Mouse (Mus musculus): ENCODE results near the gene Gprc5c. TPM values are rescaled to one million over a fixed set of nuclear protein-coding genes. Genes with fewer than 3 reads are reported as not detected.

Gene Gprc5c
- polyA plus RNA-seq, 1 experiment from 2014 or later, result 23.0 TPM

GRCm38 (mm10) chr11:114856125-114856524 is 5.2 kb downstream of the Gprc5c start:
- WGBS (ENCODE audit: insufficient replicate concordance), result 81% methylated on average over 5 of the region's 5 CpGs
- H3K9me3 ChIP-seq (replicated peaks; ENCODE audit: control insufficient read depth, low read length), result no peaks in the 10 kb centered on the region
- no peak overlapping the region for H3K4me2 ChIP-seq
- H3K36me3 ChIP-seq (ENCODE audit: control insufficient read depth, insufficient read depth, low read length), result no peaks in the 10 kb centered on the region
- H3K4me3 ChIP-seq (ENCODE audit: low read depth, low read length), result no peak overlapping the region
- no peaks in the 10 kb centered on the region for H3K27me3 ChIP-seq (ENCODE audit: control insufficient read depth, insufficient read depth, low read length)
- no peak for ATAC-seq (replicated peaks; ENCODE audit: insufficient number of reproducible peaks, low FRiP score, low TSS enrichment)
- peaks cover 4% of the 10 kb centered on the region for H3K4me1 ChIP-seq (ENCODE audit: control insufficient read depth, insufficient read depth, low read length)
- H3K9ac ChIP-seq (ENCODE audit: low read depth, low read length), result no peak overlapping the region
- H3K27ac ChIP-seq (ENCODE audit: low read depth, low read length), result no peak overlapping the region

DNA sequence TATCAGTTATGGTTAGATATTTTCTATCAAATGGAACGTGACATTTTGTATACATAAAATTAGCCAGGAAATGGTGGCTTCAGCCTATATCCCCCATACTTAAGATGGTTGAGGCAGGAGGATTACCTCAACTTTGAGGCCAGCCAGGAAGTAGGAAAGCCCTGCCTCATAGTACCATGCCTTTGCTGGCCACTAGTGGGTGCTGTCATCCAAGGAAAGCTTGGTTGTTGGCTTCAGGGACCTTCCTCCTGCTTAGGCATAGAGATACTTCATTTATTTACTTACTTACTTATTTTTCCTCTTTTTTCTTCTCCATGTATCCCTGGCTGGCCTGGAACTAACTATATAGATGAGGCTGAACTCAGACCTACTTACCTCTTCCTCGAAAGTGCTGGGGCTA is 7.7 kb downstream of the Gprc5c start:
- Histone ChIP-seq H3K9me3 (replicated peaks; ENCODE audit: control insufficient read depth, low read length) (no peaks in the 10 kb centered on the region), H3K27me3 (ENCODE audit: control insufficient read depth, insufficient read depth, low read length) (no peaks in the 10 kb centered on the region), H3K27ac (ENCODE audit: low read depth, low read length) (no peak overlapping the region), H3K9ac (ENCODE audit: low read depth, low read length) (no peak overlapping the region), H3K4me3 (ENCODE audit: low read depth, low read length) (no peak overlapping the region), H3K4me2 (no peak overlapping the region), H3K4me1 (ENCODE audit: control insufficient read depth, insufficient read depth, low read length) (no peaks in the 10 kb centered on the region; the same call in 1 of the 2 replicates), H3K36me3 (ENCODE audit: control insufficient read depth, insufficient read depth, low read length) (no peaks in the 10 kb centered on the region)
- no peak for ATAC-seq (replicated peaks; ENCODE audit: insufficient number of reproducible peaks, low FRiP score, low TSS enrichment)
- WGBS (ENCODE audit: insufficient replicate concordance), result 81% methylated on average over 2 of the region's 2 CpGs

- Histone ChIP-seq H3K4me1 (ENCODE audit: control insufficient read depth, insufficient read depth, low read length) (peaks cover 3% of the 10 kb centered on the region), H3K9ac (ENCODE audit: low read depth, low read length) (no peak overlapping the region), H3K36me3 (ENCODE audit: control insufficient read depth, insufficient read depth, low read length) (0 out of 2 replicates have a peak, but pooled peaks cover 3% of the 10 kb centered on the region), H3K4me2 (no peak overlapping the region), H3K27ac (ENCODE audit: low read depth, low read length) (no peak overlapping the region), H3K4me3 (ENCODE audit: low read depth, low read length) (no peak overlapping the region), H3K27me3 (ENCODE audit: control insufficient read depth, insufficient read depth, low read length) (no peaks in the 10 kb centered on the region), H3K9me3 (replicated peaks; ENCODE audit: control insufficient read depth, low read length) (no peaks in the 10 kb centered on the region)
- 66% methylated on average over 2 of the region's 2 CpGs for WGBS (ENCODE audit: insufficient replicate concordance)
- no peak for ATAC-seq (replicated peaks; ENCODE audit: insufficient number of reproducible peaks, low FRiP score, low TSS enrichment)
Measured at GRCm38 (mm10) chr11:114861057-114861456, 10.1 kb downstream of the Gprc5c start.

GRCm38 (mm10) chr11:114862687-114863086 is 11.7 kb downstream of the Gprc5c start:
- Histone ChIP-seq H3K9me3 (replicated peaks; ENCODE audit: control insufficient read depth, low read length) (no peaks in the 10 kb centered on the region), H3K27me3 (ENCODE audit: control insufficient read depth, insufficient read depth, low read length) (no peaks in the 10 kb centered on the region)
- WGBS (ENCODE audit: insufficient replicate concordance), result 82% methylated on average over 3 of the region's 3 CpGs

GRCm38 (mm10) chr11:114863918-114864420 is 13.0 kb downstream of the Gprc5c start:
- no peaks in the 10 kb centered on the region for H3K27me3 ChIP-seq (ENCODE audit: control insufficient read depth, insufficient read depth, low read length)
- H3K9me3 ChIP-seq (replicated peaks; ENCODE audit: control insufficient read depth, low read length), result no peaks in the 10 kb centered on the region
- no peak for ATAC-seq (replicated peaks; ENCODE audit: insufficient number of reproducible peaks, low FRiP score, low TSS enrichment)
- H3K4me1 ChIP-seq (ENCODE audit: control insufficient read depth, insufficient read depth, low read length), result peaks cover 23% of the 10 kb centered on the region
- H3K4me2 ChIP-seq, result no peak overlapping the region
- no peak overlapping the region for H3K27ac ChIP-seq (ENCODE audit: low read depth, low read length)
- no peak overlapping the region for H3K9ac ChIP-seq (ENCODE audit: low read depth, low read length)
- H3K4me3 ChIP-seq (ENCODE audit: low read depth, low read length), result no peak overlapping the region
- H3K36me3 ChIP-seq (ENCODE audit: control insufficient read depth, insufficient read depth, low read length), result 0 out of 2 replicates have a peak, but pooled peaks cover 3% of the 10 kb centered on the region
- WGBS (ENCODE audit: insufficient replicate concordance), result 90% methylated on average over 21 of the region's 21 CpGs

More at GRCm38 (mm10) chr11:114862687-114863086, 11.7 kb downstream of the Gprc5c start:
- H3K4me3 ChIP-seq (ENCODE audit: low read depth, low read length), result no peak overlapping the region
- no peak overlapping the region for H3K9ac ChIP-seq (ENCODE audit: low read depth, low read length)
- H3K27ac ChIP-seq (ENCODE audit: low read depth, low read length), result no peak overlapping the region
- no peak overlapping the region for H3K4me2 ChIP-seq
- 0 out of 2 replicates have a peak, but pooled peaks cover 3% of the 10 kb centered on the region for H3K36me3 ChIP-seq (ENCODE audit: control insufficient read depth, insufficient read depth, low read length)
- ATAC-seq (replicated peaks; ENCODE audit: insufficient number of reproducible peaks, low FRiP score, low TSS enrichment), result no peak
- H3K4me1 ChIP-seq (ENCODE audit: control insufficient read depth, insufficient read depth, low read length), result peaks cover 19% of the 10 kb centered on the region

DNA sequence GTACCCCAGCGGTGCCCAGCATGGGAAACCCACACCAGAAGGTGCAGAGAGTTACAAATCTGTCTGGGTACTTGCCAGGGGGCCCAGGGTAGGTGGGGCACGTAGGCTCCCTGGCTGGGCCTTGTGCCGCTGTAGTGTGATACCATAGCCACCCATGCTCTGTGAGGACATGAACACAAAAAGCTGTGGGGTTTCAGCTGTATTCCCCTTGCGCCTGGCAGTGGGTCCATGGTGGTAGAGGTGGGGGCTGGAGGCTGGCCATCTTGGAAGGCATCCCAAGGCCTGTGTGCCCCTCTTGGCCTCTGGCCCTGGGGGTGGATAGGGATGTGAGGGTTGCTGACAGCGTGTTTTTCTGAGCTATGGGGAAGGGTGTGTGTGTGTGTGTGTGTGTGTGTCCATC is 15.0 kb downstream of the Gprc5c start:
- peak overlapping the region; percentile 42 for H3K27ac ChIP-seq (ENCODE audit: low read depth, low read length)

GRCm38 (mm10) chr11:114866486-114867360 is 15.8 kb downstream of the Gprc5c start:
- Histone ChIP-seq H3K9me3 (replicated peaks; ENCODE audit: control insufficient read depth, low read length) (no peaks in the 10 kb centered on the region), H3K4me3 (ENCODE audit: low read depth, low read length) (no peak overlapping the region), H3K27ac (ENCODE audit: low read depth, low read length) (peak overlapping the region; percentile 42), H3K27me3 (ENCODE audit: control insufficient read depth, insufficient read depth, low read length) (no peaks in the 10 kb centered on the region), H3K36me3 (ENCODE audit: control insufficient read depth, insufficient read depth, low read length) (peaks cover 11% of the 10 kb centered on the region; the same call in 1 of the 2 replicates), H3K9ac (ENCODE audit: low read depth, low read length) (no peak overlapping the region), H3K4me2 (no peak overlapping the region), H3K4me1 (ENCODE audit: control insufficient read depth, insufficient read depth, low read length) (peaks cover 23% of the 10 kb centered on the region)
- peak; percentile 70 for ATAC-seq (replicated peaks; ENCODE audit: insufficient number of reproducible peaks, low FRiP score, low TSS enrichment)
- whole genome bisulfite sequencing (ENCODE audit: insufficient replicate concordance), result 36% methylated on average over 10 of the region's 10 CpGs

More for the DNA sequence above, 15.0 kb downstream of the Gprc5c start:
- Histone ChIP-seq H3K9ac (ENCODE audit: low read depth, low read length) (no peak overlapping the region), H3K4me1 (ENCODE audit: control insufficient read depth, insufficient read depth, low read length) (peaks cover 23% of the 10 kb centered on the region), H3K9me3 (replicated peaks; ENCODE audit: control insufficient read depth, low read length) (no peaks in the 10 kb centered on the region), H3K4me2 (0 out of 2 replicates have a peak overlapping the region, but pooled peaks have one; percentile 6), H3K36me3 (ENCODE audit: control insufficient read depth, insufficient read depth, low read length) (peaks cover 11% of the 10 kb centered on the region; the same call in 1 of the 2 replicates), H3K4me3 (ENCODE audit: low read depth, low read length) (no peak overlapping the region), H3K27me3 (ENCODE audit: control insufficient read depth, insufficient read depth, low read length) (no peaks in the 10 kb centered on the region)
- ATAC-seq (replicated peaks; ENCODE audit: insufficient number of reproducible peaks, low FRiP score, low TSS enrichment), result no peak
- WGBS (ENCODE audit: insufficient replicate concordance), result 71% methylated on average over 5 of the region's 5 CpGs

- no peak for ATAC-seq (replicated peaks; ENCODE audit: insufficient number of reproducible peaks, low FRiP score, low TSS enrichment)
- WGBS (ENCODE audit: insufficient replicate concordance), result 39% methylated on average over 11 of the region's 11 CpGs
- H3K27me3 ChIP-seq (ENCODE audit: control insufficient read depth, insufficient read depth, low read length), result no peaks in the 10 kb centered on the region
- H3K9ac ChIP-seq (ENCODE audit: low read depth, low read length), result no peak overlapping the region
- H3K36me3 ChIP-seq (ENCODE audit: control insufficient read depth, insufficient read depth, low read length), result peaks cover 11% of the 10 kb centered on the region; the same call in 1 of the 2 replicates
- no peaks in the 10 kb centered on the region for H3K9me3 ChIP-seq (replicated peaks; ENCODE audit: control insufficient read depth, low read length)
- no peak overlapping the region for H3K4me2 ChIP-seq
- H3K4me1 ChIP-seq (ENCODE audit: control insufficient read depth, insufficient read depth, low read length), result peaks cover 23% of the 10 kb centered on the region
- H3K4me3 ChIP-seq (ENCODE audit: low read depth, low read length), result no peak overlapping the region
- H3K27ac ChIP-seq (ENCODE audit: low read depth, low read length), result peak overlapping the region; percentile 16
Measured at GRCm38 (mm10) chr11:114867361-114868235, 16.6 kb downstream of the Gprc5c start.
